Mouse (Mus musculus) MEL (cell line): ENCODE results near the gene Cldn11.

ENCODE experiments used
- CTCF ChIP-seq, 3 experiments: IDR thresholded peaks in 2 of 3; conservative IDR thresholded peaks in 1 of 3; 2 replicates each; pipeline ENCODE4 v1.5.1; 2011 to 2012; ENCODE audit warnings: low read length in 3 of 3, low read depth in 2 of 3, mild to moderate bottlenecking in 2 of 3, improper control_type of control experiment in 1 of 3, inconsistent platforms in 1 of 3, mixed read lengths in 1 of 3, moderate library complexity in 1 of 3; ENCODE audit not compliant: control insufficient read depth in 1 of 3, insufficient read depth in 1 of 3, poor library complexity in 1 of 3, severe bottlenecking in 1 of 3
- EP300 ChIP-seq, 2 experiments: IDR thresholded peaks; 2 replicates each; pipeline ENCODE4 v1.6.1; 2011; ENCODE audit warnings: improper control_type of control experiment in 2 of 2, low read length in 2 of 2, low read depth in 1 of 2, mild to moderate bottlenecking in 1 of 2
- GABPA ChIP-seq: IDR thresholded peaks from 2 replicates; pipeline ENCODE4 v1.6.1; 2012; ENCODE audit warnings: low read depth, mild to moderate bottlenecking, inconsistent platforms, low read length, improper control_type of control experiment, moderate library complexity
- KAT2A ChIP-seq: conservative IDR thresholded peaks from 2 replicates; pipeline ENCODE4 v1.6.1; 2012; ENCODE audit warnings: low read depth, low read length, improper control_type of control experiment, inconsistent platforms
- POLR2A ChIP-seq, 2 experiments: IDR thresholded peaks; 2 replicates each; pipeline ENCODE4 v1.6.1; 2011 to 2012; ENCODE audit warnings: low read length in 2 of 2, mild to moderate bottlenecking in 2 of 2, control low read depth in 1 of 2, improper control_type of control experiment in 1 of 2, low read depth in 1 of 2, moderate library complexity in 1 of 2; ENCODE audit not compliant: control insufficient read depth in 1 of 2, insufficient read depth in 1 of 2, poor library complexity in 1 of 2
- USF1 ChIP-seq: IDR thresholded peaks from 2 replicates; pipeline ENCODE4 v1.6.1; 2014; ENCODE audit warnings: low read depth, mild to moderate bottlenecking, inconsistent platforms, low read length, improper control_type of control experiment, moderate library complexity
- ZC3H11A ChIP-seq: IDR thresholded peaks from 2 replicates; pipeline ENCODE4 v1.6.1; 2012; ENCODE audit warnings: low read depth, mild to moderate bottlenecking, inconsistent platforms, low read length, improper control_type of control experiment

- TF ChIP-seq CTCF (IDR thresholded peaks at IDR 0.05 in 2 of 3, conservative IDR thresholded peaks at IDR 0.05 in 1 of 3; ENCODE audit: control insufficient read depth in 1 of 3, insufficient read depth in 1 of 3, low read depth in 2 of 3, low read length in 3 of 3, poor library complexity in 1 of 3, severe bottlenecking in 1 of 3) (no peak), GABPA (no peak), KAT2A (no peak), POLR2A (IDR thresholded peaks at IDR 0.05; ENCODE audit: control insufficient read depth in 1 of 2, insufficient read depth in 1 of 2, low read depth in 1 of 2, low read length in 2 of 2, poor library complexity in 1 of 2) (no peak), USF1 (no peak), EP300 (IDR thresholded peaks at IDR 0.05; ENCODE audit: low read depth in 1 of 2, low read length in 2 of 2) (no peak), ZC3H11A (no peak)
Measured at GRCm38 (mm10) chr3:31213802-31214201, 64.1 kb downstream of the Cldn11 start.
